Mouse (Mus musculus) testis, adult 2 months (tissue): ENCODE results near the gene Tapbpl. TPM values are rescaled to one million over a fixed set of nuclear protein-coding genes. Genes with fewer than 3 reads are reported as not detected.

Experiments
- H3K27ac ChIP-seq: fragments of 200-500 bp; 2 replicates; pipeline ENCODE4 v1.5.1; 2012; ENCODE audit warnings: low read depth, low read length; ENCODE audit not compliant: control insufficient read depth, insufficient read depth
- H3K27me3 ChIP-seq: fragments of 200-500 bp; 2 replicates; pipeline ENCODE4 v1.6.1; 2012; ENCODE audit warnings: mild to moderate bottlenecking, low read length, moderate library complexity; ENCODE audit not compliant: control insufficient read depth, insufficient read depth
- H3K36me3 ChIP-seq: fragments of 200-500 bp; 2 replicates; pipeline ENCODE4 v1.6.1; 2012; ENCODE audit warnings: mild to moderate bottlenecking, low read length; ENCODE audit not compliant: control insufficient read depth, insufficient read depth
- H3K4me1 ChIP-seq: fragments of 200-500 bp; 2 replicates; pipeline ENCODE4 v1.6.1; 2012; ENCODE audit warnings: low read length; ENCODE audit not compliant: control insufficient read depth, insufficient read depth
- H3K4me3 ChIP-seq: fragments of 200-500 bp; 2 replicates; pipeline ENCODE4 v1.5.1; 2012; ENCODE audit warnings: low read depth, mild to moderate bottlenecking, low read length, moderate library complexity, mixed read lengths; ENCODE audit not compliant: control insufficient read depth
- CTCF ChIP-seq: fragments of 200-500 bp; IDR thresholded peaks from 2 replicates; pipeline ENCODE4 v1.5.1; 2012; ENCODE audit warnings: low read depth, mild to moderate bottlenecking, inconsistent platforms, low read length, moderate library complexity; ENCODE audit not compliant: control insufficient read depth, insufficient read depth, insufficient replicate concordance
- POLR2A ChIP-seq: fragments of 200-500 bp; IDR thresholded peaks from 2 replicates; pipeline ENCODE4 v1.6.1; 2012; ENCODE audit warnings: low read depth, mild to moderate bottlenecking, inconsistent platforms, low read length, moderate library complexity; ENCODE audit not compliant: control insufficient read depth
- polyA plus RNA-seq: library from polyadenylated mRNA; depleted of rRNA; stranded (reverse); fragments of >200 nt; gene quantifications from 2 replicates; pipeline ENCODE4 v1.2.3, GENCODE M21; 2012

Tapbpl gene
- polyA plus RNA-seq, 1 experiment: 8.0 TPM

GRCm38 (mm10) chr6:125213715-125214114 is 17.9 kb downstream of the Tapbpl start:
- Histone ChIP-seq H3K4me1 (peaks cover 7% of the 10 kb centered on the region), H3K27me3 (no peaks in the 10 kb centered on the region), H3K36me3 (no peaks in the 10 kb centered on the region), H3K27ac (no peak overlapping the region), H3K4me3 (no peak overlapping the region)
- TF ChIP-seq CTCF: no peak
- no peak for TF ChIP-seq POLR2A

- no peak overlapping the region for H3K4me3 ChIP-seq
- no peak overlapping the region for H3K27ac ChIP-seq
- TF ChIP-seq CTCF (no peak), POLR2A (no peak)
- H3K36me3 ChIP-seq: no peaks in the 10 kb centered on the region
- peaks cover 7% of the 10 kb centered on the region for H3K4me1 ChIP-seq
- H3K27me3 ChIP-seq: no peaks in the 10 kb centered on the region
Measured at GRCm38 (mm10) chr6:125213129-125213528, 18.5 kb downstream of the Tapbpl start.

GRCm38 (mm10) chr6:125212621-125213020 is 19.0 kb downstream of the Tapbpl start:
- H3K4me1 ChIP-seq: peaks cover 7% of the 10 kb centered on the region
- H3K27me3 ChIP-seq: no peaks in the 10 kb centered on the region
- no peaks in the 10 kb centered on the region for H3K36me3 ChIP-seq
- no peak overlapping the region for H3K27ac ChIP-seq
- no peak overlapping the region for H3K4me3 ChIP-seq
- TF ChIP-seq POLR2A (no peak), CTCF (no peak)

- Histone ChIP-seq H3K27ac (no peak overlapping the region), H3K36me3 (no peaks in the 10 kb centered on the region), H3K4me1 (peaks cover 2% of the 10 kb centered on the region; the same call in 1 of the 2 replicates), H3K27me3 (no peaks in the 10 kb centered on the region), H3K4me3 (no peak overlapping the region)
- TF ChIP-seq CTCF (no peak), POLR2A (no peak)
Measured at GRCm38 (mm10) chr6:125210436-125210835, 21.2 kb downstream of the Tapbpl start.

DNA sequence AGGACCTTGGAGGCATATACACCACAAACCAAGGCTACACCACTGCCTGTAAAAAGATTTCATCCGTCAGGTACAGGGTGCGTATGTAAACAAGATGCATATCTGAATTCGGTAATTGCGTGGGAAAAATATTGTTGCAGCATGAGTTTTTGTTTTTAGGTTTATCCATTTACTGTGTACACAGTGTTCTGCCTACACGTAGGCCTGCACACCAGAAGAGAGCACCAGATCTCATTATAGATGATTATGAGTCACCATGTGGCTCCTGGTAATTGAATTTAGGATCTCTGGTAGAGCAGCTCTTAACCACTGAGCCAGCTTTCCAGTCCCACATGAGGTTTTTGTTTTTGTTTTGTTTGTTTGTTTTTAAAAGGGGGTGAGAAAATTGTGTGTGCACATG is 34.5 kb downstream of the Tapbpl start:
- no peaks in the 10 kb centered on the region for H3K36me3 ChIP-seq
- TF ChIP-seq CTCF (no peak), POLR2A (no peak)

DNA sequence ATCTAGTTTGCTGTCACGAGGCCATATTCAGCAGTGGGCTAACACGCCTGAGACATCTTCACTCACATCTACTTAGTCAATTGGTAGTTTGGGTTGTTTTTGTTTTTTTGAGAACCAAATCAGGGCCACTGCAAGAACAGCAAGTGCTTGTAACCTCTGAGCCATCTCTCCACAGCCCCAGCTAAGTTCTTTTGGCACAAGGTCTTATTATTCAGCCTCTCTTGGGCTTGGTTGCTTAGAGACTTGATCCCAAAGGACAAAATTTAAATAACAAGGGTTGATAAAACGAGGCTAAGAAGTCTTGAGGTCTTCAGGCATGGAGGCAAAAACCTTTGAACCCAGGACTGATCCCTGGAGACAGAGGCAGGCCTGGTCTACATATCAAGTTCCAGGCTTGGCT is 35.4 kb downstream of the Tapbpl start:
- Histone ChIP-seq H3K4me3 (no peak overlapping the region), H3K27me3 (no peaks in the 10 kb centered on the region), H3K36me3 (no peaks in the 10 kb centered on the region), H3K4me1 (no peaks in the 10 kb centered on the region), H3K27ac (peak overlapping the region; percentile 16; the same call in 1 of the 2 replicates)
- no peak for TF ChIP-seq POLR2A
- TF ChIP-seq CTCF: no peak

More for the DNA sequence above, 34.5 kb downstream of the Tapbpl start:
- Histone ChIP-seq H3K27me3 (no peaks in the 10 kb centered on the region), H3K27ac (no peak overlapping the region), H3K4me1 (no peaks in the 10 kb centered on the region), H3K4me3 (no peak overlapping the region)

- Histone ChIP-seq H3K4me3 (no peak overlapping the region), H3K36me3 (no peaks in the 10 kb centered on the region), H3K27me3 (no peaks in the 10 kb centered on the region), H3K4me1 (no peaks in the 10 kb centered on the region), H3K27ac (peak overlapping the region; percentile 49)
- TF ChIP-seq CTCF (no peak), POLR2A (no peak)
Measured at GRCm38 (mm10) chr6:125195541-125196075, 36.1 kb downstream of the Tapbpl start.

GRCm38 (mm10) chr6:125193390-125193789 is 38.3 kb downstream of the Tapbpl start:
- Histone ChIP-seq H3K4me1 (no peaks in the 10 kb centered on the region), H3K27ac (no peak overlapping the region), H3K4me3 (no peak overlapping the region), H3K27me3 (no peaks in the 10 kb centered on the region), H3K36me3 (no peaks in the 10 kb centered on the region; the same call in 1 of the 2 replicates)
- TF ChIP-seq POLR2A (no peak), CTCF (no peak)

DNA sequence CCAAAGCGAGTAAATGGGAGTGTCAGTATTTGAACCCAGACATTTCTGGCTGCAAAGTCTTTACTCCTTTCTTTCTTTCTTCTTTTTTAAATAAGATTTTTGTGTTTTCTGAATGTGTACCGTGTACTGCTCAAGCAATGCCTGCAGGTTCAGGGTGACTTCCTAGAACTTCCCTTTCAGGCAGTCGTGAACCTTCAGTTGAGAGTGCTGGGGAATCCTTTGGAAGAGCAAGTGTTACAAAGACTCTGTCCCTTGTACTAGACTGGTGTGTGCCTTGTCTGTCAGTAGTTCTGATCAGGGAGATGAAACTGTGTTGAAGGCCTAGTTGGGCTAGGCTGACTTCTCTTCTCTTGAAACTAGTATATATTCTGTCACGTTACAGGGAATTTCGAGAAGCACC is 38.8 kb downstream of the Tapbpl start:
- Histone ChIP-seq H3K4me3 (peak overlapping the region; percentile 89), H3K27ac (peak overlapping the region; percentile 97), H3K36me3 (no peaks in the 10 kb centered on the region; the same call in 1 of the 2 replicates), H3K4me1 (no peaks in the 10 kb centered on the region), H3K27me3 (no peaks in the 10 kb centered on the region)
- no peak for TF ChIP-seq POLR2A
- TF ChIP-seq CTCF: no peak
